Mouse (Mus musculus): ENCODE results near the gene Insc.

DNA sequence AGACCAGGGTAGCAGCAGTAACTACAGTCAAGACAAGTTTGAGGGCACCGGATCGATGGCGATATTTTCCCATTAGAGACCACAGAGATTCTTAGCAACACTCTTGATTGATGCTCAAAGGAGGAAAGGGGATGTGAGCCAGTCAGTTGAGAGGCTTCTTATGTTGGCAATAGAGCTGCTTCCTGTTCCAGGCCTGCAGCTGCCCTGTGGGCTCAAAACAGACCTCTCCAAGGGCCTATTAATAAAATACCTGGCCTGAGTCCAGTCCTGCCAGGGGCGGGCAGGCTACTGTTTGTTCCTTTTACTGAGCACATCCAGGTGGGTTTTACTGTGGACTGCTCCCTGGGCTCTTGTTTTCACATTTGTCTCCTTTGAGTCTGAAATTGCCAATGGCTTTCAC lies 83.9 kb downstream of the Insc start:
- TF ChIP-seq CTCF (conservative IDR thresholded peaks at IDR 0.05; ENCODE audit: low read length), result no peak
- TF ChIP-seq NANOG (IDR thresholded peaks at IDR 0.05; ENCODE audit: borderline replicate concordance, low read length), result no peak
